In genomic region chr8:111337311-111337889, GRCm38 (mm10) we compare ENCODE assay signal across 8 mouse cellular contexts. TPM values are rescaled to one million over a fixed set of nuclear protein-coding genes. Genes with fewer than 3 reads are reported as not detected.
DNase-seq lines count a peak whose midpoint lies in the region; ATAC-seq and TF ChIP-seq lines count a peak whose summit lies in the region.

No protein-coding gene starts in this region.

- peak overlapping the region; percentile 30; the same call in 1 of the 2 replicates for H3K9ac ChIP-seq in embryonic facial prominence, embryonic 14.5 days (ENCODE audit: low read depth, low read length)
- peak overlapping the region; percentile 34; the same call in 1 of the 2 replicates for H3K9ac ChIP-seq in hindbrain, embryonic 14.5 days

- peak overlapping the region; percentile 31 for H3K4me3 ChIP-seq in embryonic facial prominence, embryonic 14.5 days (ENCODE audit: low read depth, low read length)
- H3K4me3 ChIP-seq in hindbrain, embryonic 14.5 days (replicated peaks; ENCODE audit: low read length) = peak overlapping the region; percentile 32
- H3K4me3 ChIP-seq in lung, adult 2 months (replicated peaks; ENCODE audit: extremely low read depth, low read depth, low read length) = peak overlapping the region; percentile 85
- peak overlapping the region; percentile 97 for H3K4me3 ChIP-seq in small intestine, adult 2 months (ENCODE audit: low read depth, low read length)

- peak overlapping the region; percentile 58 for H3K4me2 ChIP-seq in embryonic facial prominence, embryonic 14.5 days (ENCODE audit: low read depth, low read length)
- H3K4me2 ChIP-seq in hindbrain, embryonic 14.5 days (replicated peaks) = peak overlapping the region; percentile 66

- H3K27me3 ChIP-seq in embryonic facial prominence, embryonic 14.5 days (replicated peaks; ENCODE audit: control insufficient read depth, insufficient read depth, low read length) = peaks cover 36% of the 10 kb centered on the region
- peaks cover 21% of the 10 kb centered on the region for H3K27me3 ChIP-seq in hindbrain, embryonic 14.5 days (ENCODE audit: control insufficient read depth, insufficient read depth, low read length)
- no peaks in the 10 kb centered on the region for H3K27me3 ChIP-seq in small intestine, adult 2 months (ENCODE audit: control insufficient read depth, insufficient read depth, low read length)

- TF ChIP-seq POLR2A in lung, adult 2 months (IDR thresholded peaks at IDR 0.05; ENCODE audit: borderline replicate concordance, extremely low read depth, low read depth, low read length) = no peak
- no peak for TF ChIP-seq POLR2A in small intestine, adult 2 months (IDR thresholded peaks at IDR 0.05; ENCODE audit: low read depth, low read length)

- no peaks in the 10 kb centered on the region for H3K9me3 ChIP-seq in embryonic facial prominence, embryonic 14.5 days (ENCODE audit: control insufficient read depth, low read length)
- no peaks in the 10 kb centered on the region for H3K9me3 ChIP-seq in hindbrain, embryonic 14.5 days (ENCODE audit: control insufficient read depth, low read length)

- H3K4me1 ChIP-seq in embryonic facial prominence, embryonic 14.5 days (ENCODE audit: control insufficient read depth, insufficient read depth, low read length) = no peaks in the 10 kb centered on the region
- H3K4me1 ChIP-seq in hindbrain, embryonic 14.5 days (replicated peaks; ENCODE audit: control insufficient read depth, insufficient read depth, low read length) = peaks cover 6% of the 10 kb centered on the region; the same call in 1 of the 2 replicates
- peaks cover 3% of the 10 kb centered on the region; the same call in 1 of the 2 replicates for H3K4me1 ChIP-seq in lung, adult 2 months (ENCODE audit: control insufficient read depth, insufficient read depth, low read length)
- H3K4me1 ChIP-seq in small intestine, adult 2 months (ENCODE audit: control insufficient read depth, insufficient read depth, insufficient read length, low read length) = no peaks in the 10 kb centered on the region

- no peak for ATAC-seq in embryonic facial prominence, embryonic 14.5 days (ENCODE audit: low read depth)
- no peak for ATAC-seq in hindbrain, embryonic 14.5 days (ENCODE audit: low FRiP score)

- peak; percentile 11 for DNase-seq in kidney, adult 18-20 months
- DNase-seq in kidney, adult 11 months = no peak
- no peak for DNase-seq in embryonic facial prominence, embryonic 14.5 days (ENCODE audit: low spot score)
- DNase-seq in hindbrain, embryonic 14.5 days (ENCODE audit: low spot score) = no peak
- no peak for DNase-seq in lung, adult 2 months
- DNase-seq in yolk sac, embryonic 10.5 days (ENCODE audit: low spot score) = no peak
- no peak for DNase-seq in cerebellum, adult 9-10 months

- no peak overlapping the region for H3K27ac ChIP-seq in embryonic facial prominence, embryonic 14.5 days (replicated peaks; ENCODE audit: low read depth, low read length)
- no peak overlapping the region for H3K27ac ChIP-seq in hindbrain, embryonic 14.5 days
- peak overlapping the region; percentile 92 for H3K27ac ChIP-seq in small intestine, adult 2 months (ENCODE audit: insufficient read depth, low read depth, low read length)

- no peak for TF ChIP-seq CTCF in lung, adult 2 months (IDR thresholded peaks at IDR 0.05; ENCODE audit: insufficient read depth, low read length)
- TF ChIP-seq CTCF in small intestine, adult 2 months (IDR thresholded peaks at IDR 0.05; ENCODE audit: extremely low read depth, insufficient read length, insufficient replicate concordance, low read depth, low read length) = no peak

- no peaks in the 10 kb centered on the region for H3K36me3 ChIP-seq in embryonic facial prominence, embryonic 14.5 days (ENCODE audit: control insufficient read depth, insufficient read depth, low read length)
- no peaks in the 10 kb centered on the region for H3K36me3 ChIP-seq in hindbrain, embryonic 14.5 days (replicated peaks; ENCODE audit: control insufficient read depth, insufficient read depth)
- H3K36me3 ChIP-seq in small intestine, adult 2 months (ENCODE audit: control insufficient read depth, insufficient read depth, low read length) = peaks cover 11% of the 10 kb centered on the region

- WGBS in embryonic facial prominence, embryonic 14.5 days = 28% methylated on average over 17 of the region's 17 CpGs
- WGBS in hindbrain, embryonic 14.5 days = 39% methylated on average over 17 of the region's 17 CpGs
- 10% methylated on average over 17 of the region's 17 CpGs for WGBS in lung, adult 2 months
- WGBS in small intestine, adult 2 months = 13% methylated on average over 17 of the region's 17 CpGs

RNA-seq across cellular contexts. Expression of gene Mlkl, which starts 0.6 kb away (rescaled TPM):
- 1.2 and 2.5 TPM in 2 replicates for polyA plus RNA-seq in embryonic facial prominence, embryonic 14.5 days (2014; fragmentation: Nextera tagmentation; extraction: Ambion mirVana)
- polyA plus RNA-seq in hindbrain, embryonic 14.5 days (2014; fragmentation: Nextera tagmentation; extraction: Ambion mirVana) = 0.40 and 0.47 TPM in 2 replicates
- polyA plus RNA-seq in lung, adult 2 months (2012; rRNA removed) = 1.7 and 2.5 TPM in 2 replicates
- polyA plus RNA-seq in small intestine, adult 2 months (2012; rRNA removed) = 0.48 and 0.72 TPM in 2 replicates

RNA-seq across cellular contexts. Expression of gene Rfwd3, which starts 37.4 kb away (rescaled TPM):
- 42.1 and 46.9 TPM in 2 replicates for polyA plus RNA-seq in embryonic facial prominence, embryonic 14.5 days (2014; fragmentation: Nextera tagmentation; extraction: Ambion mirVana)
- 24.9 and 30.0 TPM in 2 replicates for polyA plus RNA-seq in hindbrain, embryonic 14.5 days (2014; fragmentation: Nextera tagmentation; extraction: Ambion mirVana)
- 8.0 and 10.8 TPM in 2 replicates for polyA plus RNA-seq in lung, adult 2 months (2012; rRNA removed)
- polyA plus RNA-seq in small intestine, adult 2 months (2012; rRNA removed) = 4.5 and 9.1 TPM in 2 replicates

RNA-seq across cellular contexts. Expression of gene Fa2h, which starts 56.2 kb away (rescaled TPM):
- 0.13 and 0.22 TPM in 2 replicates for polyA plus RNA-seq in embryonic facial prominence, embryonic 14.5 days (2014; fragmentation: Nextera tagmentation; extraction: Ambion mirVana)
- 0.74 and 0.93 TPM in 2 replicates for polyA plus RNA-seq in hindbrain, embryonic 14.5 days (2014; fragmentation: Nextera tagmentation; extraction: Ambion mirVana)
- polyA plus RNA-seq in lung, adult 2 months (2012; rRNA removed) = 0.80 and 1.3 TPM in 2 replicates
- polyA plus RNA-seq in small intestine, adult 2 months (2012; rRNA removed) = 0.19 and 2.2 TPM in 2 replicates

Comparison
In these comparisons a context has a peak if more than half of its experiments do, and no peak if none do; other contexts are left out.
1. H3K4me3 ChIP-seq: peak in every context shown above with its lines; median percentile 97 in small intestine, adult 2 months; 85 in lung, adult 2 months; 32 in hindbrain, embryonic 14.5 days; 31 in embryonic facial prominence, embryonic 14.5 days.